Mouse (Mus musculus) stomach, postnatal 0 days (tissue): Measurements from ENCODE around the gene Sf3a2. TPM values are rescaled to one million over a fixed set of nuclear protein-coding genes. Genes with fewer than 3 reads are reported as not detected.

ENCODE experiments used
- ATAC-seq: fragments of 200-750 bp; cut with Nextera tagmentation; 2 replicates; pipeline ENCODE4 v1.8.0; 2017; ENCODE audit not compliant: low FRiP score, low TSS enrichment
- DNase-seq: peaks from one replicate; pipeline ENCODE4 v3.0.0-alpha.2; 2016; ENCODE audit warnings: low spot score
- H3K27ac ChIP-seq: fragments of 300-500 bp; sonication (generic); replicated peaks from 2 replicates; pipeline ENCODE4 v1.5.1; 2014; ENCODE audit warnings: mild to moderate bottlenecking, control low read depth
- H3K27me3 ChIP-seq: fragments of 300-500 bp; sonication (generic); 2 replicates; pipeline ENCODE4 v1.6.1; 2014; ENCODE audit warnings: low read length; ENCODE audit not compliant: control insufficient read depth, insufficient read depth
- H3K36me3 ChIP-seq: fragments of 300-500 bp; sonication (generic); 2 replicates; pipeline ENCODE4 v1.6.1; 2014; ENCODE audit warnings: low read length, mixed read lengths; ENCODE audit not compliant: control insufficient read depth, insufficient read depth
- H3K4me1 ChIP-seq: fragments of 300-500 bp; sonication (generic); replicated peaks from 2 replicates; pipeline ENCODE4 v1.6.1; 2014; ENCODE audit warnings: antibody characterized with exemption; ENCODE audit not compliant: control insufficient read depth, insufficient read depth
- H3K4me2 ChIP-seq: fragments of 300-500 bp; sonication (generic); replicated peaks from 2 replicates; pipeline ENCODE4 v1.6.1; 2014; ENCODE audit warnings: low read depth, mild to moderate bottlenecking, control low read depth, moderate library complexity
- H3K4me3 ChIP-seq: fragments of 300-500 bp; sonication (generic); 2 replicates; pipeline ENCODE4 v1.5.1; 2014; ENCODE audit warnings: low read depth, low read length, control low read depth
- H3K9ac ChIP-seq: fragments of 300-500 bp; sonication (generic); 2 replicates; pipeline ENCODE4 v1.6.1; 2014; ENCODE audit warnings: mild to moderate bottlenecking, low read length, control low read depth, mixed read lengths
- H3K9me3 ChIP-seq: fragments of 300-500 bp; sonication (generic); 2 replicates; pipeline ENCODE4 v1.6.1; 2016; ENCODE audit warnings: low read length; ENCODE audit not compliant: control insufficient read depth
- CTCF ChIP-seq: IDR thresholded peaks from 2 replicates; pipeline ENCODE4 v1.5.1; 2016; ENCODE audit warnings: antibody characterized with exemption, low read depth, mild to moderate bottlenecking, moderate library complexity
- EP300 ChIP-seq: optimal IDR thresholded peaks from 2 replicates; pipeline ENCODE3; 2016; ENCODE audit warnings: antibody characterized with exemption
- WGBS: fragments of 180-500 bp; shearing (Covaris S2); extraction: QIAGEN DNeasy Blood & Tissue Kit; methylation state at CpG from one replicate; pipeline ENCODE4 v1.1.7; 2014; 5-methylcytosine and 5-hydroxymethylcytosine counted together
- polyA plus RNA-seq: library from polyadenylated mRNA; unstranded; fragments of >200 nt; fragmentation: Nextera tagmentation; extraction: Ambion mirVana; gene quantifications from 2 replicates; pipeline ENCODE4 v1.2.1, GENCODE M21; 2015

Sf3a2 gene
- polyA plus RNA-seq, 1 experiment from 2014 or later = 27.7 TPM

DNA sequence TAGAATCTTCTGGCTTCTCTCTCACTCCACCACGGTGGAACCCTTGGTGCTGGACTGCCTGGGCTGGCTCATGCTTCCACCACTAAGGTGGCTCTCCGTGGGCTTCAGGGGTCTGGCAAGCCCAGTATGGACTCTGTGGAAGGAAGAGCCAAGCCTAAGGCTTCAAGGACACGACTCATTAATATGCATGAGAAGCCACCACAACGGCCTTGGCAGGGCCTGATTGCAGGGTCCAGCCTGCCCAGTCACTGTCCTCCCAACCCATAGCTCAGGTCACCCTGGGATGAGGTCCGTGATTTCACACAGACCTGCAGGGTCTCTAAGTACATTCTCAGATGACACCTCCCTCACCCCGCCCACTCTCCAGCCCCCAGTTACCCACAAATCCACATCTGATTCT, 41.9 kb downstream of the Sf3a2 start:
- WGBS = 65% methylated on average over 6 of the region's 6 CpGs
- Histone ChIP-seq H3K4me2 (no peak overlapping the region), H3K9ac (no peak overlapping the region), H3K4me1 (no peaks in the 10 kb centered on the region), H3K27me3 (peaks cover 4% of the 10 kb centered on the region; the same call in 1 of the 2 replicates), H3K27ac (no peak overlapping the region), H3K36me3 (no peaks in the 10 kb centered on the region), H3K4me3 (no peak overlapping the region), H3K9me3 (no peaks in the 10 kb centered on the region)
- no peak for TF ChIP-seq CTCF
- no peak for TF ChIP-seq EP300
- DNase-seq (no peak), ATAC-seq (no peak)

DNA sequence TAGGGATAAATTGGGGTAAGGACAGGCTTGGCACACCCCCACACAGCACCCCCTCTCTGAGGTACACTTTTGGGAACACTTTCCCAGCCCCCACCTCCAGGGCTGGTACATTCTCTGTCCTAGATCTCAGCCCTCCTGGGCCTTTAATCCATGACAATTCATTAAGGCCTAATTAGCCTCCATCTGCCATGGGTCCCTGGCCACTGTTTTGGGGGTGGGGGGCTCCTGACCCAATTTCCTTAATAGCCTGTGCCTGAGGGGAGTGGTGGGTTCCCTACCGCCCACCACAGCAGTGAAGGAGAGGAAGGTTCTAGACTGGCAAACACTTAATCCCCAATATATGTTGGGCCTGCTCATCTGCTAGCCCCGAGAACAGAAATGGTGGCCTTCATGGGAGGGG, 43.7 kb downstream of the Sf3a2 start:
- Histone ChIP-seq H3K9ac (no peak overlapping the region), H3K27me3 (peaks cover 4% of the 10 kb centered on the region; the same call in 1 of the 2 replicates), H3K36me3 (no peaks in the 10 kb centered on the region), H3K4me3 (no peak overlapping the region), H3K27ac (no peak overlapping the region), H3K4me1 (no peaks in the 10 kb centered on the region), H3K9me3 (no peaks in the 10 kb centered on the region), H3K4me2 (no peak overlapping the region)
- no peak for DNase-seq
- no peak for ATAC-seq
- TF ChIP-seq CTCF = no peak
- no peak for TF ChIP-seq EP300
- WGBS = 68% methylated on average over 2 of the region's 2 CpGs

DNA sequence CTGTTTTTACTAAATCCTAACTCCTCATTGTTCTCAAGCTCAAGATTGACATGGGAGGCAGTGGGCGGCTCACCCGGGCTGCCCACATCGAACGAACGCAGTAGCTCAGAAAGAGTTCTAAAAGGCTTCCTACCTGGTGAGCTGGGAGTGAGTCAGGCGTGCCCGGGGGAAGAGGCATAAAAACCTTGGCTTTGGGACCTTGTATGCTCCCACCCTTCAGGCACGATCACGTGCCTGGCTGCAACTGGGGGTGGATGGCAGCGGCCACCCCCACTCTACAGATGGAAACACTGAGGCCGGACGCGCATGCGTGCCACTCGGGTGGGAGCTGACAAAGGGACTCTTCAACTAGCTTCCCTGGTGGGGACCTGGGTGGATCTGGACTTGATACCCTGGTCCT, 44.3 kb downstream of the Sf3a2 start:
- DNase-seq (no peak), ATAC-seq (no peak)
- Histone ChIP-seq H3K9me3 (no peaks in the 10 kb centered on the region), H3K4me3 (no peak overlapping the region), H3K27me3 (peaks cover 4% of the 10 kb centered on the region; the same call in 1 of the 2 replicates), H3K27ac (no peak overlapping the region), H3K4me2 (no peak overlapping the region), H3K36me3 (no peaks in the 10 kb centered on the region), H3K4me1 (no peaks in the 10 kb centered on the region), H3K9ac (no peak overlapping the region)
- 73% methylated on average over 15 of the region's 15 CpGs for WGBS
- TF ChIP-seq CTCF = no peak
- no peak for TF ChIP-seq EP300

DNA sequence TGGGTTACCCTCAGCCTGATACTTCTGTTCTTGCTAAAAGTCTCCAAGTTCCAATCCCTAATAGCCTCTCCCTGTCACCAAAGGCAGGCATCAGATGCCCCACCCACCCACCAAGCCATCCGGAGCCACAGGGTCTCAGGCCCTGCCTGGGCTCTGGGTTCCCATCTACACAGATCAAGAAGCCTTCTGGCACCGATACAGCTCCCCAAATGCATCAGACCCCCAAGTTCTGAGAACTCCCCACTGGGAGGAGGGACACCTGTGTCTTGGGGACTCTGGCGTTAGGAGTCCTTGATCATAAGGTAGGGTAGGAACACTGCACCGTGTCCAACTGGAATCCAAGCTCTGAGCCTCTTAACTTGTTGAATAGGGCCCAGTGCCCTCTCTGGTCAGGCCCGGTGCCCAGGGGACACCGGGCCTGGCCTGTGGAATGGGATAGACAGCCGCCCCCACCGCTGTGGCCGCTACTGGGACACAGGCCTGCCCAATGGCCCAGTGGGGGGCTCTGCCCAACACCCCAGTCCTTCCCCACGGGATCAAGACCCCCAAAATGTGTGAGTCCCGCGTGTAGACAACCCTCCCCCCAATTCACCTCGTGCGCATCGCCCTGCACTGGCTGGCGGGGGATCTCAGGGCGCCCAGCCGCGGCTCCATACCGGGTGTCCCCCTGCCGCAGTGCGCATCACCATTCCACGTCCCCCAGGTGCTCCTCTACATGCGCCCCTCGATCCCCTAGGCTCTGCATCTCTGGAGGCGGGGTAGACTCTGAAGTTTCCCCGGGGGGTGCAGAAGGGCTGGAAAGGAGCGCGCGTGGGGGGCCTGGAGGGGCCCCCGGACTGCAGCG, 45.3 kb downstream of the Sf3a2 start:
- peak overlapping the region; percentile 43; the same call in 1 of the 2 replicates for H3K9ac ChIP-seq
- H3K9me3 ChIP-seq = no peaks in the 10 kb centered on the region
- H3K27ac ChIP-seq = no peak overlapping the region
- TF ChIP-seq CTCF (no peak), EP300 (no peak)
- DNase-seq (no peak), ATAC-seq (no peak)
- peak overlapping the region; percentile 62 for H3K4me2 ChIP-seq
- H3K4me1 ChIP-seq = no peaks in the 10 kb centered on the region
- peaks cover 4% of the 10 kb centered on the region; the same call in 1 of the 2 replicates for H3K27me3 ChIP-seq
- 10% methylated on average over 31 of the region's 32 CpGs for WGBS
- H3K4me3 ChIP-seq = peak overlapping the region; percentile 41
- H3K36me3 ChIP-seq = no peaks in the 10 kb centered on the region

DNA sequence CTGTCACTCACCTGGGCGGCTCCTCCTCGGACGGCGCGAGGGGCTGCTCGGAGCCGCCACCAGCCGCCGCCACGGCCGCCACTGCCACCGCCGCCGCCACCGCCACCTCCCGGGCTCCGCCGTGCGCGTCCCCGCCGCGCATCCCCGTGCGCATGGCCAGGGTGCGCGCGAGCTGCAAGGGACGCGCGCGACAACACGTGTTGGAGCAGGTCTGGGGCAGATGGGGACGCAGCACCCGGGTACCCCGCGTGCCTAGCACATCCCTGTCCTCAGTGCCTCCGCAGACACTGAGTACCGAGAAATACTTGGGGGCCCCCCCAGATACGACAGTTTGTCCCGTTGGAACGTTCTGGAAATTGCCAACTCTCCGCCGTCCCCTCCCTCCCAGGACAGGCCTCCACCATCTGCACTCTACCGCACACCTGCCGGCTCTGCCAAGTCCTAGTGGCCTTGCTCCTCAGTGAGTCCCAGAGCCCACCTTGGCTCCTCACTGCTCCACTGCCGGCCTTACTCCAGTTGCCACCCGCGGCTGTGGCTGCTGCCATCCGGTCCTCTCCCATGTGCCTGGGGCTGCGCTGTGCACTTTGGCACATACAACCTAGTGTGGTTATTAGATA, 46.0 kb downstream of the Sf3a2 start, which contains the start of gene Lingo3:
Lingo3 (minus strand) TSS at position 109 of the 617 bp plus-strand sequence.
- Histone ChIP-seq H3K4me1 (0 out of 2 replicates have a peak, but pooled peaks cover 2% of the 10 kb centered on the region), H3K4me2 (peak within 1 kb of the TSS; percentile 62), H3K36me3 (no peaks in the 10 kb centered on the region), H3K27ac (no peak within 1 kb of the TSS), H3K4me3 (peak within 1 kb of the TSS; percentile 41), H3K9me3 (no peaks in the 10 kb centered on the region), H3K27me3 (peaks cover 4% of the 10 kb centered on the region; the same call in 1 of the 2 replicates), H3K9ac (peak within 1 kb of the TSS; percentile 43; the same call in 1 of the 2 replicates)
- WGBS = 5% methylated on average over 41 of the region's 51 CpGs
- 0 out of 2 replicates have a peak, but pooled peaks have one; percentile 9 for ATAC-seq
- TF ChIP-seq CTCF (no peak), EP300 (no peak)
- no peak for DNase-seq
